Mouse (Mus musculus) kidney, embryonic 14.5 days (tissue): ENCODE measurements around the gene Fam160a1. TPM values are rescaled to one million over a fixed set of nuclear protein-coding genes. Genes with fewer than 3 reads are reported as not detected.

Experiments used
- ATAC-seq: fragments of 200-750 bp; cut with Nextera tagmentation; 2 replicates; pipeline ENCODE4 v1.8.0; 2017; ENCODE audit warnings: moderate number of reproducible peaks, mild to moderate bottlenecking, moderate TSS enrichment, moderate library complexity; ENCODE audit not compliant: low FRiP score, low TSS enrichment
- H3K27ac ChIP-seq: fragments of 300-500 bp; sonication (generic); 2 replicates; pipeline ENCODE4 v1.5.1; 2014; ENCODE audit warnings: low read depth, mild to moderate bottlenecking, low read length, moderate library complexity, mixed read lengths
- H3K27me3 ChIP-seq: fragments of 300-500 bp; sonication (generic); 2 replicates; pipeline ENCODE4 v1.6.1; 2014; ENCODE audit warnings: mild to moderate bottlenecking, low read length; ENCODE audit not compliant: control insufficient read depth, insufficient read depth
- H3K36me3 ChIP-seq: fragments of 300-500 bp; sonication (generic); 2 replicates; pipeline ENCODE4 v1.6.1; 2014; ENCODE audit warnings: low read length, mixed read lengths; ENCODE audit not compliant: control insufficient read depth, insufficient read depth
- H3K4me1 ChIP-seq: fragments of 300-500 bp; sonication (generic); 2 replicates; pipeline ENCODE4 v1.6.1; 2014; ENCODE audit warnings: low read length, mixed read lengths; ENCODE audit not compliant: control insufficient read depth, insufficient read depth
- H3K4me2 ChIP-seq: fragments of 300-500 bp; sonication (generic); replicated peaks from 2 replicates; pipeline ENCODE4 v1.6.1; 2014; ENCODE audit warnings: low read depth, mild to moderate bottlenecking, low read length
- H3K4me3 ChIP-seq: fragments of 300-500 bp; sonication (generic); 2 replicates; pipeline ENCODE4 v1.5.1; 2014; ENCODE audit warnings: mild to moderate bottlenecking, low read length
- H3K9ac ChIP-seq: fragments of 300-500 bp; sonication (generic); 2 replicates; pipeline ENCODE4 v1.6.1; 2014; ENCODE audit warnings: low read depth, mild to moderate bottlenecking, low read length, moderate library complexity
- H3K9me3 ChIP-seq: fragments of 300-500 bp; sonication (generic); 2 replicates; pipeline ENCODE4 v1.6.1; 2016; ENCODE audit warnings: low read length; ENCODE audit not compliant: control insufficient read depth
- WGBS: fragments of 180-500 bp; shearing (Covaris S2); extraction: QIAGEN DNeasy Blood & Tissue Kit; methylation state at CpG from one replicate; pipeline ENCODE4 v1.1.7; 2014; 5-methylcytosine and 5-hydroxymethylcytosine counted together
- polyA plus RNA-seq: library from polyadenylated mRNA; unstranded; fragments of >200 nt; fragmentation: Nextera tagmentation; extraction: Ambion mirVana; gene quantifications from 2 replicates; pipeline ENCODE4 v1.2.1, GENCODE M21; 2014

Gene Fam160a1
- polyA plus RNA-seq, 1 experiment from 2014 or later = 5.9 TPM

DNA sequence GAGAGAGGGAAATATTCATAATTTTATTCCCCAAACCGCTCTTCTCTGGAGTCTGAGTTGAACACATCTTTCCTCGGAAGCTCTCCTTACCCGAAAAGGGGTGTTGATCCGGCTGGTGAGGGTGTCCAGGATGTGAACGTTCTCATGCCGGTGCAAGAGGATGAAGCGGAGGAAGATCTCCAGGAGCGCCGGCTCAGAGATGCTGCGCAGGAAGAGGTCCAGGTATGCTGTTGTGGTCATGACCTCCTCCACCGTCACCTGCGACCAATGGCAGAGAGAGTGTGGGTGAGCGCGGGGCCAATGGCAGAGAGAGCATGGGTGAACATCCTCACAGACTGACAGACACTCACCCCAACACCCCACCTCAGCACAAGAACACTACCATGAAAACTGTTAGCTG, 128.8 kb downstream of the Fam160a1 start:
- Histone ChIP-seq H3K4me1 (no peaks in the 10 kb centered on the region; the same call in 1 of the 2 replicates), H3K36me3 (no peaks in the 10 kb centered on the region), H3K4me3 (no peak overlapping the region), H3K27me3 (no peaks in the 10 kb centered on the region), H3K4me2 (no peak overlapping the region), H3K9ac (no peak overlapping the region), H3K27ac (no peak overlapping the region), H3K9me3 (no peaks in the 10 kb centered on the region)
- no peak for ATAC-seq
- WGBS = 95% methylated on average over 14 of the region's 14 CpGs

DNA sequence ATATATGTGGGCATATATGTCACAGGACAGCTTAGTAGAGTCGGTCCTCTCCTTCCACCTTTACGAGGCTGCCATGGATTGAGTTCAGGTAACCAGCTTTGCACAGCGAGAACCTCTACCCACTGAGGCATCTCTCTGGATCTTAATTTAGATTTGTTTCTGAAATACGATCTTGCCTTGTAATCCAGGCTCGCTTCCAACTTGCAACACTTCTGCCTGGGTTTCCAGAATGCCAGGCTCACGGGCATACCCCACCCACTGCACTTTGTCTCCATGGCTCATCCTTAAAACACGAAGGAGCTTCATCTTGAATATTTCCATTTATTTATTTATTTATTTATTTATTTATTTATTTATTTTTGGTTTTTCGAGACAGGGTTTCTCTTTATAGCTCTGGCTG, 131.8 kb downstream of the Fam160a1 start:
- H3K27me3 ChIP-seq = no peaks in the 10 kb centered on the region
- H3K27ac ChIP-seq = no peak overlapping the region
- H3K9me3 ChIP-seq = no peaks in the 10 kb centered on the region
- 84% methylated on average over 8 of the region's 8 CpGs for WGBS
- no peak overlapping the region for H3K9ac ChIP-seq
- H3K36me3 ChIP-seq = no peaks in the 10 kb centered on the region
- no peaks in the 10 kb centered on the region for H3K4me1 ChIP-seq
- no peak overlapping the region for H3K4me3 ChIP-seq
- no peak overlapping the region for H3K4me2 ChIP-seq
- no peak for ATAC-seq

DNA sequence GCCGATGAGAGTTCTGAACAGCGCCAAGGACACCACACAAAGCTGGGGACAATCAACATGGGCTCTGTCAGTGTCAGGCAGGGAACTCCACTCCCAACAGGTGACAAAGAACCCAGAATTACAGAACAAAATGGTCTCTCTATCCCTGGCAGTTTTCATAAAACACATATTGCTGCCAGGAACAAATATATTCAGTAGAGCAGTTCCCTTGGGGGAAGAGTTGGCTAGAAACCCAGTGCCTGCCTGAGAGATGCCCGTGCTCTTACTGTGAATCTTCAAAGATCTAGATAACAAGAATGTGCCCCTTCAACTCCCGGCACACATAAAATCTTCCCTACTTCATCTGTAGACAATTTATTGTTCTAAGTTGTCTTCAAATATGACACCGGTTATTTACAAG, 133.5 kb downstream of the Fam160a1 start:
- no peak for ATAC-seq

DNA sequence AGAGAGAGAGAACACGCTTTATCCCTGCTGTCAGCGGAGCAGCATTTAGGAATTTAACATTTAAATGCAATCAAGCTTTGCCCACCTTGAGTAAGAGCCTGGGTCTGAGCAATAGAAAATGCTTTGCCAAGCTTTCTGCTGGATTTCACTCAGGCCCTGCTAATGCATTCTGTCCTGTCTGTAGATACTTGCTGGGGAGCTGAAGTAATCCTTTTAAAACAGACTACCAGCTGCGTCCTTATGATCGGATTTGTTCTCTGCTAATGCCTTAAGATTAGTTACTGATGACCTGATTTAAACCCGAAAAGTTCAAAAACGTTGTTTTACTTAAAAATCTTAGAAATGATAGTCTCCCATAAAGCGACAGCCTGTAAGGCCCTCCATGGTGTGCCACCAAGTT, 136.0 kb downstream of the Fam160a1 start:
- ATAC-seq = no peak
- H3K36me3 ChIP-seq = no peaks in the 10 kb centered on the region
- WGBS = 87% methylated on average over 7 of the region's 7 CpGs

More for the DNA sequence above, 133.5 kb downstream of the Fam160a1 start:
- Histone ChIP-seq H3K9ac (no peak overlapping the region), H3K4me3 (no peak overlapping the region), H3K36me3 (no peaks in the 10 kb centered on the region), H3K9me3 (no peaks in the 10 kb centered on the region), H3K4me1 (no peaks in the 10 kb centered on the region), H3K4me2 (no peak overlapping the region), H3K27me3 (no peaks in the 10 kb centered on the region), H3K27ac (no peak overlapping the region)
- WGBS = 89% methylated on average over 5 of the region's 5 CpGs

DNA sequence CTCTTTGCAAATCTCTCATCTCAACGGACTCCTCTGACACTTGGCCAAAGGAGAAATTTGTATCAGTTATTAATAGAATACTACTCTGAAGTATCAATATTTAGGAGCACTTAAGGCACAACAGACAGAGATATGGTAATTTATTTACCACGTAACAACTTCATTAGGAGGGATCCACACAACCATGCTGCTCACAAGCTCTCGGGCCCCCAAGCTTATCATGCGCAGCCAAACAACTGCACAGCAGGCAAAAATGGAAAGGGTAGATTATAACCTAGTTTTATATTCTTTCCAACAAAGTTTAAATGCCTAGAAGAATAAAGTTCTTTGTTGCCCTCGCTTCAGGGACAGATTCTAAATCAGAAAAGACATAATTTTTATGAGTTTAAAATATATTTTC, 137.1 kb downstream of the Fam160a1 start:
- Histone ChIP-seq H3K9ac (no peak overlapping the region), H3K9me3 (no peaks in the 10 kb centered on the region), H3K4me1 (no peaks in the 10 kb centered on the region), H3K36me3 (no peaks in the 10 kb centered on the region), H3K4me2 (no peak overlapping the region), H3K27me3 (no peaks in the 10 kb centered on the region), H3K27ac (no peak overlapping the region), H3K4me3 (no peak overlapping the region)
- 92% methylated on average over 5 of the region's 5 CpGs for WGBS
- no peak for ATAC-seq

More for the DNA sequence above, 136.0 kb downstream of the Fam160a1 start:
- no peak overlapping the region for H3K27ac ChIP-seq
- H3K9me3 ChIP-seq = no peaks in the 10 kb centered on the region
- H3K9ac ChIP-seq = no peak overlapping the region
- H3K4me3 ChIP-seq = no peak overlapping the region
- no peaks in the 10 kb centered on the region for H3K27me3 ChIP-seq
- no peak overlapping the region for H3K4me2 ChIP-seq
- no peaks in the 10 kb centered on the region for H3K4me1 ChIP-seq

DNA sequence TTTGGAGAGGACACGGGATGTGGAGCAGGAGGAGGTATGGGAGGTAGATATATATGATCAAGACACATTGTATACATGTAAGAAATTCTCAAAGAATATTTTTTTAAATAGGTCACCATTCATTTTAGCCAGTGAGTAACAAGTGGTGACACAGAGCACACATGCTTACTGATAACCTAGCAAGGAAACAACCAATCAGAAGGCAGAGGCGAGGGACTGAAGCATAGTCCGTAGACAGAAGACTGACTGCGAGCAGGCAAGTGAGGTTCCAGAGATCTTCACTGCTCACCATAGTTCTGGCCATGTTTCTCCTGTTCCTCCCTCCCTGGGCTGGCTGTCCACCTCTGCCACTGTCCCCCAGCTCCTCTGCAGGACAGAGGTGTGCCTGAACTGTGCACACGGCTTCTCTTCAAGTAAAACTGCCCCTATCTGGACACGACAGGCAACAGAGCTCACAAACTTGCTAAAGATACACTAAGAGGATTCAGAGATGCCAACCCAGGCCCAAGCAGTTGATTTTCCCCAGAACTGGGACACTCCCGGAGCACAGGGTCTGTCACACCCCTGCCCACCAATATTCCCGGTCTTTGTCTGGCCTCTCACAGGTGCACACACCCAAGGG, 137.7 kb downstream of the Fam160a1 start:
- no peaks in the 10 kb centered on the region for H3K36me3 ChIP-seq
- H3K4me1 ChIP-seq = no peaks in the 10 kb centered on the region
- H3K27me3 ChIP-seq = no peaks in the 10 kb centered on the region
- 84% methylated on average over 8 of the region's 8 CpGs for WGBS
- no peak for ATAC-seq
- no peaks in the 10 kb centered on the region for H3K9me3 ChIP-seq
- H3K4me3 ChIP-seq = no peak overlapping the region
- no peak overlapping the region for H3K27ac ChIP-seq
- H3K9ac ChIP-seq = no peak overlapping the region
- no peak overlapping the region for H3K4me2 ChIP-seq

DNA sequence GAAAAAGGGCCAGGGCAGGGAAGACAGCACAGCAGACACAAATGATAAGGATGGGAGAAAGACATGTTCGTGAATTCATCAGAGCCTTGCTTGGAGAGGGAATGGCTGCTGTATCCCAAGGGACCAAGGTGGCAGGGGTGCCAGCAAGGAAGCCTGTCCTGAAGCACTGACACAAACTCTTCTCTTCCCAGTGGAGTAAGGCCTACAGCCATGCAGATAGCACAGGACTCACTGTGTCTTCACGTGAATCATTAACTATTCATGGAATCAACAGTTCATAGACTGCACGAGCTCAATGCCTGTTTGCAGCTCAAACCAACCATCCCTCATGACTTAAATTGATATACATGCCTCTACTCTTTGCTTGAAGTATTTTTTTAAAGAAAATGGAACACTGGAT, 139.1 kb downstream of the Fam160a1 start:
- Histone ChIP-seq H3K4me1 (no peaks in the 10 kb centered on the region), H3K9ac (no peak overlapping the region), H3K9me3 (no peaks in the 10 kb centered on the region), H3K36me3 (no peaks in the 10 kb centered on the region), H3K4me3 (no peak overlapping the region), H3K27ac (no peak overlapping the region), H3K4me2 (no peak overlapping the region), H3K27me3 (no peaks in the 10 kb centered on the region)
- WGBS = 74% methylated on average over 3 of the region's 3 CpGs
- no peak for ATAC-seq

DNA sequence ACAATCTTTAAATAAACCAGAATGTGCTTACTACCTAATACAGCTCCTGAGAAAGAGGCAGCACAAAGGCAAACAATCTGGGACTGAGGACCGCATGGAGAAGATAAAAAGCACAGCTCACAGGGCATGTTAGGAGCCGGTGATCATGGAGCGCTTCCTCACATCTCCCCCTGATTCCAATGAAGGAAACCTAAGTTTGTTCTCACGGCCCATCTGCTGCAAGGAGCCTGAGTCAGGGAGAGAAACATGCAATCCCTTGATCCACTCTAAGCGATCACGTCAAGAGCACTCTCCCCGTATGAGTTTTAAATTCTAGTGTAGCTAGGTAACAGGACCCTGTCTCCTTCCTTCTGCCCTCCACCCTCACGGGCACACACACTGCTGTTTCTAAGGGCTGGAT, 140.0 kb downstream of the Fam160a1 start:
- Histone ChIP-seq H3K27ac (no peak overlapping the region), H3K4me3 (no peak overlapping the region), H3K4me1 (no peaks in the 10 kb centered on the region), H3K27me3 (no peaks in the 10 kb centered on the region), H3K9me3 (no peaks in the 10 kb centered on the region), H3K9ac (no peak overlapping the region), H3K36me3 (no peaks in the 10 kb centered on the region), H3K4me2 (no peak overlapping the region)
- ATAC-seq = no peak
- 81% methylated on average over 8 of the region's 8 CpGs for WGBS

DNA sequence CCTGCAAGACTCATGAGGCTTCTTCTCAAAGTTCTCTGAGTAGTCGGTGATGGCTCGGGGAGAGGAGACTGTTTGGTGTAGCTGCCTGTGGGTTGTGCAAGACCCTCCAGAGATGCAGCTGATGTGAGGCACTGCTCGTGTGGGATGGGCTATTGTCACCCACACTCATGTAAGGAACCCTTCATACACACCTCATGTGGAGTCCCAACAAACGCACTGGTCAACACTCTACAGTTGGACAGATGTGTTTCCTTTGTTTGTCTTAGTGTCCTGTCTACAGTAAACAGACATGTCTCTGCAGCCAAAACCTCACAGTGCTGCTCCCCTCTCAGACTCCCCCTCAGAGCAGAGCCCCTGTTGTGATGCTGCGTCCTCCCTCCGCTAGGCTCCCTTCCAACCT, 147.2 kb downstream of the Fam160a1 start:
- no peaks in the 10 kb centered on the region for H3K27me3 ChIP-seq
- no peak overlapping the region for H3K4me2 ChIP-seq
- no peak for ATAC-seq
- no peak overlapping the region for H3K9ac ChIP-seq
- no peaks in the 10 kb centered on the region for H3K36me3 ChIP-seq
- no peak overlapping the region for H3K27ac ChIP-seq
- H3K4me1 ChIP-seq = 0 out of 2 replicates have a peak, but pooled peaks cover 7% of the 10 kb centered on the region
- WGBS = 89% methylated on average over 6 of the region's 6 CpGs
- no peak overlapping the region for H3K4me3 ChIP-seq
- H3K9me3 ChIP-seq = no peaks in the 10 kb centered on the region
